Mouse (Mus musculus) v-Abl transformed pro-B cells (cell line): Measurements from ENCODE around the gene Cfap161.

Experiments
- in situ Hi-C, 2 experiments: fragments of 400-800 bp; cut with MboI; formaldehyde crosslinking; loops; one replicate each; pipeline ENCODE4 v1.15.1; 2025; ENCODE audit not compliant: unreplicated experiment in 2 of 2

Gene Cfap161

DNA sequence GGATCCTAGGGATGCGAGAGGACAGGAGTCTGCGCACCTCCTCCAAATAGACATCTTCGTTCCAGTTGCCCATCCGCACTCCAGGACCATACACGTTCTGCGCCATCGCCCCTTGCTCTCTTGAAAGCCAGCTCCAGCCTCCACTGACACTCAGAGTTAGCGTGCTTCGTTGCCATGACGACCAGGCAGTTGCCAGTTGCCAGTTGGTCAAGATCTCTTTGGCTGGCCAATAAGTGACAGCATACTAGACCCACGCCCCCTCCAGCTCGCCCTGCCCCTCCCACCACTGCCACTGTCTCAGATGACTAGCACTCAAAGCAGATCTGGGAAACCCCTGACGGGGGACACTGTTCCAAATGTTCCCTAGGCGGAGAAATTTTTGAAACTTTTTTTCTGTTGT, at the start of gene Cfap161:
Gene Cfap161, minus strand, starts transcription at position 176 of the 400 bp plus-strand sequence.
- in situ Hi-C loops: no loop called here

DNA sequence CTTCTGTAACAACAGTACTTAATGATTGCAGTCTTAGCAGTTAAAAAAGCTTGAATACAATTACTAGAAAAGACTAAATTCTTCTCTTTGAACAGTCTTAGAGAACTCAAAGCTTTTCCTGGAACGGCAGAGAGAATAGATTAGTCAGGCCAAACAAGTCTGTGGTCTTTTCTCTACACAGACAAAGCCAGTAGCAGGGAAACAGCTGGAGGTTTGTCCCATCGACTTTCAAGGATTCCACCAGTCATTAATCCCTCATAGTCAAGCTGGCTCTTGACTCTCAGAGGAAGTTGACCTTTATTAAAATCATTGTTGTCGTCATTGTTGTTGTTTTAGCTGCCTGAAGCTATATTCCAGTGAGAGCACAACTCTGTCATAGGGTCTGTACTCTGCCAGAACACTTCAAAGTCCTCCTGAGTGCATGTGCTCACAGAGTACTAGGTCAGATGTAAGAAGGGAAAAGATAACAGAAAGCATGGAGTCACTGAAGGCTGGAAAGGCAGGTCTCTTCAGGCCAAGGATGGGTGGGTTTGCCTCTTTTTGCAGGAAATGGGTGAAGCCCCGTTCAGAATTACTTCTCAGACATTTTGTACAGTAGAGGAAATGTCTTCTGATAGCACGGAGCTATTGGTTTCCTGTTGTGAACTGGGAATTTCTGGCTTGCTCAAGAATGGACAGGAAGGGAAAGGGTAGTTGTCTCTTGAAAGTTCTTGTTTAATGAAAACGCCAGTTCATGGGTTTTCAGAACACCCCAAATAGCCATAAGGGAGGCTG, 48.0 kb upstream of the Cfap161 start:
- in situ Hi-C loops: no loop called here

DNA sequence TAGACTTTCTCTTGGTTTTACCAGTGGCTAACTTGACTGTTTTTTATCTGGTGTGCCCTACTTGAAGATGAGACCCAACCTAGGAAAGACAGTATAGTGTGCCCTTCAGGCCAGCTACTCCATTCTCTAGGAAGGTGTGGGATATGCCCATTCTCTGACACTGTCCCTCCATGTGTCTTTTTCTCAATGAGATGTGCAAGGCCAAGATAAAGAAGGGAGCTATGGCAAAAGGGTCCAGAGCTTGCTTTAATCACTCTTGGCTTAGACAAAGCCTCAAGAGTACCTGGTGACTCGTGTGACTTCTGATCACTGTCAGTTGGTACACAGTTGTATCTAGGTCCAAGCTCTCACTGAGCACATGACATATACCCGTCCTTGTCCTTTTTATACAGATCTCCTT, 45.4 kb upstream of the Cfap161 start:
- in situ Hi-C loops: no loop called here

DNA sequence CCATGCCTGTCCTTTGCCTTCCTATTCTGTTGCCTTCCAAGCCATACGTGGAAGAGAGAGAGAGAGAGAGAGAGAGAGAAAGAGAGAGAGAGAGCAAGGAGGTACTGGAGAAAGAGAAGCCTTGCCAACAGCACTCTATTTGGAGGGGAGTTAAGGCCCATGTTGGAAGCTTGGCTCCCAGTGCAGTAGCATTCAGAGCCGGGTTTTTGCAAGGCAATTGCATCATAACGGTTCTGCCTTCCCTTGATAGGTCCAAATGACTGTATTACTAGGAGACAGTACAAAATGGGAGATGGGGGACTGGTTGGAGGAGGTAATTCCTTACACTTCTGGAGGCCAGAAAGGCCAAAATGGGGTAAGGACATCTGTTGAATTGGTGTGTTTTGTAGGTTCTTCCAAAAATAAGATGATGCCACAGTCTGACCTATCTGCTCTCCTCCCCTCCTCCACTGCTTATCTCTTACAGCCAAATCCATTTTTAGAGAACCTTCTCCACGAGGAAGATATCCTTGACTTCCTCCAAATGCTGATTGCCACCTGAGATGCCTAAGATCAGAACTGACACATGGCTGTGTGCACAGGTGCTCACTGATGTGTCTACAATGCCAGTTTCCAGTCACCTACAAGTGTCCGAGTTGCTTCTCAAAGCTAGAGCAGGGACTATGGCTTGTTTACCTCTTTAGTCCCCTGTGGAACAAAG, 44.0 kb upstream of the Cfap161 start:
- in situ Hi-C loops: no loop called here

DNA sequence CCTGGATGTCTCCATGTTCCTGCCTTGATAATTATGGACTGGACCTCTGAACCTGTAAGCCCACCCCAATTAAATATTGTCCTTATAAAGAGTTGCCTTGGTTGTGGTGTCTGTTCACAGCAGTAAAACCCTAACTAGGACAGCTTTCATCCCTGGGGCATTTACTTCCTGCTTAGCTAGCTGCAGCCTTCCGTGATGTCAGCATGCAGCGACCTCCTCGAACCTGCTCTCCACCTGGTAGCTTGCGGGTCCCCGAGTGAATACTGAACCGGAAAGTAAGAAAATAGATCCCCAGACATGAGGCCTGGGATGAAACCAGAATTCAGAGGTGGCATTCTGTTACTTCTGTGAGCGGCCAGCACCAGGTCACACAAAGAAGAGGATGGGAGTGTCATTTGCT, 34.7 kb upstream of the Cfap161 start:
- in situ Hi-C loops: no loop called here

DNA sequence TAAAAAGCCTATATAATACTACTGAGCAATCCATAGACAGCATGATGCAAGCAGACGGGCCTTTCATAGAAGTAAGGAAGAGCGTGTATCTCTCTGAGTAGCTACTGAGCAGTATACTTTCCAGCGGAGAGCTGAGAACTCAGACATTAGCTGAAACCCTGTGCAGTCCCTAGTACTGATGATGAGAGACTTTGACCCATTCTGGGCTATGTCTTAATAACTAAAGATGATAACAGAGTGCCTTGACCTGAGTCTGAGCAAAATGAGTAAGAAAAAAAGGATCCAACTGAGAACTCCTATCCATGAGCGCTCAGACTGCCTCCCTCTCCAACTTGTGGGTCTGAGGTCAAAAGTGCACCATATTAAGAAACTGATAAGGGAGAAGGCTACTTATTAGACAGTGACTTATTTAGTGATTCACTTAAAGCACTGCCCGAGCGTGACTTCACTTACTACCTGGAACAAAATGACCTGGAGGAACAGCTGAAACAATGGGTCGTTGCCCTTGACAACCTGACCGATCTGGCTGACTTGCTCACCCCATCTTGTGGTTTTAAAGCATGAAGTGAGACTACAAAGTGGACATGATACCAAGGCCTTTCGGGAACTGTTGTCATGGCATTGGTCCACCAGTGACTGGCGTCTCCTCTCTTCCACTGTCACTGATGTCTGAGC, 32.9 kb upstream of the Cfap161 start:
- in situ Hi-C loops: no loop called here

DNA sequence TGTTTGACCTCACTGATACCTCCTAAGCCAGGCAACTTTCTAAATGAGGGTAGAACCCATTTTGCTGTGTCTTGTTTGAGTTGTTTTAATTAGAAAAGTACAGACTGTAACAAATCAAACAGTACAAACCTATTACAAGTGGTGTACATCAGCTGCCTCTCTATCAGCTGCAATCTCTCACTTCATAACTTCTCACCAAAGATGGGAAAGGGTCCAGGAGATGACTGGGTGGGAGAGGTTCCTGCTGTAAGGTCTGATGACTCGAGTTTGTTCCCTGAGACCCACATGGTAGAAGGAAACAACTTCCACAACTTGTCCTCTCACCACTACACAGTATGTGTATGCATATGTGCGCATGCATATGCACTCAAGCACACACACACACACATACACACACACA, 32.1 kb upstream of the Cfap161 start:
- in situ Hi-C loops: no loop called here

DNA sequence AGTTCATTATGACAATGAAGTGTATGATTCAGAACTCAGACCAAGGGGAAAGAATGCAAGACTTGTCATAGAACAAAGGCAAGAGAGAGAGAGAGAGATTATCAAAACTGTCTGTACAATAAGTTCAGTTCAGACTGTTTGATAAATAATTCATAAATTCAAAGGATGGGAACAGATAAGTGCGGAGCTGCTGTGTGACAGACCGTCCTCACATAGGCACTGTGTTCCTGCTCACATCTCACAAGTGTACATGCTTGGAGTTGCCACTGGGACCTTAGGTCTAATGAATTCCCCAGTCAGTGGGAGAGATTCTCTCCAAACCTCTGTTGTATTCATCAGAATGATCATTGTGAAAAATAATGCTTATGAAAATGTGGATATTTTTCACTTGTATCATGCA, 27.3 kb upstream of the Cfap161 start:
- in situ Hi-C loops: loop anchor here (5.0 to 25.0 kb wide), 2 partner anchors 40 to 1985 kb away; partner anchors contain the start of gene Btbd1 (in 1 of the 2)

DNA sequence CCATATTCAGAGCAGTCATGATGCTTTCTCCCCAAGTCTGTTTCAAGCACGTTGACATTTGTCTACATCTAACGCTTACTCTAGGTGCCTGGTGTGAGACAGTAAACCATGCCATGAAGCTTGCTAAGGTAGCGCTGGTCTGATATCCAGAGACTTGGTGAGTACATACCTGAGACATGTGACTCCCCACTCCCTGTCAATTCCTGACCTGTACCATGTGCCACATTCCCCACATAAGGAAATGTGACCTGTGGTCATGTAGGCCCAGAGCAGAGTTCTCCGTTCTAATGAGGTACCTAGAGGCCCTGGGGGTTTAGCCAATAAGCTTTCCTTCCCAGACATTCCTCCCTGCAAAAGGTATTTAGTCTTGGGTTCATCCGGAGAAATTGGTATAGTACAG, 22.2 kb upstream of the Cfap161 start:
- in situ Hi-C loops: loop anchor here in 1 of 2 experiments (25.0 kb wide), 1 partner anchor 1980 kb away; the partner anchor contains the start of gene Btbd1

DNA sequence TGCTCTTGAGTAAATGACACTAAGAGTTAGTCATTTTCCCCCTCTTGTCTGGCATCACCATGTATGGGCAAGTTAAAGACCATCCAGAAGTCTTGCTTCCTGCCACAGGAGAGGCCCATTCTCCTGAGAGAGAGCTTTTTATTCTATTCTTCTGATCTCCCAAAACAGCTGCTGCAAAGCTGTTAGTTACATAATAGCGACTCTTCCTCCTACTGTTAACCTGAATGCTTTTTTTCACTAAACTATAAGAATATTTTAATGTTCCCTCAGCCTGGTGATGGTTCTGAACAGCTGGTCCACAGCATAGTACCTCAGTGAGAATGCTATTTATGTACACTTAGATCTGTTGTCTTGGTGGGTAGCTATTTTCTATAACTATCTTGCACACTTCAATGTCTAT, 21.0 kb upstream of the Cfap161 start:
- in situ Hi-C loops: loop anchor here in 1 of 2 experiments (25.0 kb wide), 1 partner anchor 1978 kb away; the partner anchor contains the start of gene Btbd1

DNA sequence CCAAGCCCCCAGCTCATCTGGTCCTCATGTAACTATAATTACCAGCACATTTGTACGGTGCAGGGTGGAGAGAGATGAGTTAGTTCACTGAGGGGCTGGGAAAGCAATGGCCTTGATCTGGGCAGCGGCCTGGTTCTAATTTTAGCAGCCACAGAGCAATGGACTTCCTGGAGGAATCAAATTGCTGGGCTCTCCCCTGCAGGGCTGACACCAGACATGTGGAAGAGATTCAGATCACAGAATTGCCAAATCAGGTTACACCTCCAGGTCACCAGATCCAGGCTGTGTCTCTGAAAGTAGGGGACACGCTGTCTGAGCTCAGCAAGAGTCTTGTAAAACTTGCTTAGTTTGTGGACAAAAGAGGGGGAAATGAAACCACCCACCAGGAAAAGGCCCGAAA, 19.3 kb upstream of the Cfap161 start:
- in situ Hi-C loops: loop anchor here in 1 of 2 experiments (25.0 kb wide), 1 partner anchor 1977 kb away; the partner anchor contains the start of gene Btbd1

DNA sequence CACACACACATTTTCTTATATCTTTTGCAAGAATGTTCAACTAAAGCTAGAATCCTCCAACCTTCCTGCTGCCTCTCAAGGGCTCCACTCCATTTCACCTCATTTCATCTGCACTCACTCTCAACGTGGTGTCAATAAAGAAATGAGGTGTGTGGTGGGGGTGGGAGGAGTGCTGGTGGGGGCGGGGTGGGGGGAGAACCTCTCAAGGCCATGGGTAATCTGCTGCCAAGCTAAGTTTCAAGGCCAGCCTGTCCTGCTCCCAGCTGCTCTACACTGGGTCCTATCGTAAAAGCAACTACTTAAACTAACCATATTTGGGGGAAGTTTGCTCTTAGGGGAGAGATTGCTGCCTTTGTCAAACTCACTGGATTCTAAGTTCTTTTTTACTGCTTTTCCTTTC, 18.8 kb upstream of the Cfap161 start:
- in situ Hi-C loops: loop anchor here in 1 of 2 experiments (25.0 kb wide), 1 partner anchor 1976 kb away; the partner anchor contains the start of gene Btbd1

DNA sequence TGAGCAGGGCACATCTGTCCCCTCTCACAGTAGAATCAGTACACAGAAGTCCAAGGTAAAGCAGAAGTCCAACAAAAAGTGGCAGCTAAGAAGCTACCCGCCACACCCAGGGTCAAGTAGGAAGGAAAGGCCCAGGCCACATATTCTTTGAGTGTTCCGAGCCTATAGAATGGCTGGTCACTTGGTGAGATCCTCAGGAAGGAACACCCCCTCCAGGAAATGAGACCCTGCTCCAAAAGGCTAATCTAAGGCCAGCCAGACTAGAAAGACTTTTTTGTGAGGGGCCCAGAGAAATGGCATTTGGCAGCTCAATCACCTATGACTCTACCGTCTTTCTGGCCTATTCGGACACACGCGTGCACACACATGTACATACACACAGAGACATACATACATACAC, 18.3 kb upstream of the Cfap161 start:
- in situ Hi-C loops: loop anchor here in 1 of 2 experiments (25.0 kb wide), 1 partner anchor 1976 kb away; the partner anchor contains the start of gene Btbd1

DNA sequence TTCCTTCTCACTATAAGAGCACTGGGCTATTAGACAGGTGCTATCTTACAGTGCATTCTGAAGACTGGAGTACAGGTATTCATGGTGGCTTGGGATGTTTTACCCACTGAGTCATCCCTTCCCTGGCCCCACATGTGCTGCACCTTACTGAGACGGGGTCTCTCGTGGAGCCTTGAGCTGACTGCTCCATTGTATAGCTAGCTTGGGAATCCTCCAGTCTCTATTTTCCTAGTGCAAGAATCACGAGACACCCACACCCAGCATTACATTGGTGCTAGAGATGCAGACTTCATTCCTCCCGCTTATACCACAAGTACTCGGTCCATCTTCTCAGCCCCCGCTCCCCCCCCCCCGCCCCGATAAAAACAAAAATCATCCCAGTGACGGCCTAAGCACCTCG, 17.9 kb upstream of the Cfap161 start:
- in situ Hi-C loops: loop anchor here in 1 of 2 experiments (25.0 kb wide), 1 partner anchor 1975 kb away; the partner anchor contains the start of gene Btbd1

DNA sequence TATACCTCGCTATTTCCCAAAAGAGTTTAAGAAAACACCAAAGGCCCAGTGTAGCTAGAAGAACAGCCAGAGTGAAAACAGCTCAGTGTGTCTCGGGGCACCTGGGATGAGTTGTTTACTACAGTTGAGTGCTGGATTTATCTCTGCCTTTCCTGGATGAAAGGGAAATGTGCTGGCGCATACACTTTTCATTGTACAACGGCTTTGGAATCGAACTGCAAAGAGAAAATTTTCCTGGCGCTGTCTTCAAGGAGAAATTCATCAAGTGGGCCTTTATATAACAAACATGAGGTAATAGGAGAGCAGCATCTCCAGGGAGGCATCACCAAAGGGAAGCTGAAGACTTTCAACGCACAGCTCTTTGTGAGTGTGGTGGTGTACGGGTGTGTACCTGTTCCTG, 17.2 kb upstream of the Cfap161 start:
- in situ Hi-C loops: loop anchor here in 1 of 2 experiments (25.0 kb wide), 1 partner anchor 1975 kb away; the partner anchor contains the start of gene Btbd1

DNA sequence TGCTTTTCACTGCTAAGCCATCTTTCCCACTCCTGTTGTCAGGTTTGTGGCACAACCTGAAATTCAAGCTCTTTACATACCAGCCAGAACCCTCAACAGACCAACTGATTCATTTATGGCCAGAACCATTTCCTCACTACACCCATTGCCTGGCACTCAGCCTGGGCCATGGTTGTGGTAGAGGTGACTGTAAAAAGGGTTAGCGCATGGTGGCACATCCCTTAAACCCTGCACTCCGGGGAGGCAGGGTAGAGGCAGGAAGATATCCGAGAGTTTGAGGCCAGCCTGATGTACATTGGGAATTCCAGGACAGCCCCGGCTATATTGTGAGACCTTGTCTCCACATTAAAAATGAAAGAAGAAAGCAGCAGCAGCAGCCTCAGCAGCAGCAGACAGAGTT, 16.8 kb upstream of the Cfap161 start:
- in situ Hi-C loops: loop anchor here in 1 of 2 experiments (25.0 kb wide), 1 partner anchor 1974 kb away; the partner anchor contains the start of gene Btbd1

DNA sequence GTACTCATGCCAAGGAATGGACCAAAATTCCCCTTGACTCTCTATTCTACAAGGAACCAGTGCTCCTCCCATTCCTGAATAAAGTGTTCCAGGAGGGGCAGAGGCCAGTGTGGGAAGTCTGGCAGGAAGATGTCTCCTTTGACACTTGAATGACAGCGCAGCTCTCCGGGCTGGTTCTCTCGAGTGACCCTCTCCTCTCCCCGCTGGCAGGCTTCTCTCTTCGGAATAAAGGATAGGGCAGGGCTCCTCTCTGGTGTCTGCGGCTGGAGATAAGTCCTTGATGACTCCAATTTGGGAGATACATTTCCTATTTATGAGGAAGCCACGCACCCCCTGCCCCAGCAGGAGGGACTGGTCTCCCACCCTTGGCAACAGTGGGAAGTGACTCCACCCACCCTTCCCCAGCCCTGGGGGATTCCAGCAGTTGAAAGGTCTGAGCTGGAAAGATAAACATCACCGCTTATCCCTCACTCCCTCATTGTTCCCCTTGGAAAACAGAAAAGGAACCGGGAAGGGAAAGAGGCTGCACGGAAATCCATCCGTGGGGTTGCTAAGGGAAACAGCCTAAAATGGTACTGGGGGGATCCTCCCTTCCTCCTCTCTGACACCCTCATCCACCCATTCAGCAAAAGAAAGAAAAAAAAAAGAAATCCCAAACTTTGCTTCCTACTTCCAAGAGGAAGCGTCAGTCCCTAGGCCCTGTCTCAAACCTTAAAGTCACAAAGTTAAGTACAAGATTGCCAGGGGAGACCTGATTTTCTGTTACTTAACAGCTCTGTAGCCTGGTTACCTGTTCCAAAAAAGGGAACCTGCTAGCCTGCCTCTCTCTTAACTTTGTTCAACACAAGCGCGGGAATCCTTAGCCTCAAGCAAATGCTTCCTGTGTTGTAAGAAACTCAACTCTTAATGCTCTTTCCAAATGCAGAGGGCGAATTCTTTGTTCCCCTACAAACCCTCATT, 15.7 kb upstream of the Cfap161 start:
- in situ Hi-C loops: loop anchor here in 1 of 2 experiments (25.0 kb wide), 1 partner anchor 1973 kb away; the partner anchor contains the start of gene Btbd1

DNA sequence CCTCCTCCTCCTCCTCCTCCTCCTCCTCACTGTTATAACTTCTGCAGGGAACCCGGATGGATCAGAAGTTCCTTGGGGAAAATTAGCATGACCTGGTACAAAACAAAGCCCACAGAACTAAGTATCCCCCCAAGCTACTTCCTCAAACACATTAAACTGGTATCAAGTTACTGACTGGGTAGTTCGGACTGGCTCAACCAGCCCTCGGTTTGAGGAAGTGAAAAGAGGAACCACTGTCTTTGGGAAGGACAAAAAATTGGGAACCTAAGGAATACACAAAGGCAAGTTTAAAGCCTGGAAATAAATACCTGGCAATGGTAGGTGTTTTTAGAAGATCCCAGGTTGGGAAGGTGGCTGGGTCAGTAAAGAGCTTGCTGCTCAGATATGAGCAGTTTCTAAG, 15.0 kb upstream of the Cfap161 start:
- in situ Hi-C loops: loop anchor here (5.0 to 25.0 kb wide), 6 partner anchors 75 to 1972 kb away; partner anchors contain the start of genes Btbd1 (in 1 of the 2), Mesd (in 1 of the 2) and Tlnrd1 (in 1 of the 2)

DNA sequence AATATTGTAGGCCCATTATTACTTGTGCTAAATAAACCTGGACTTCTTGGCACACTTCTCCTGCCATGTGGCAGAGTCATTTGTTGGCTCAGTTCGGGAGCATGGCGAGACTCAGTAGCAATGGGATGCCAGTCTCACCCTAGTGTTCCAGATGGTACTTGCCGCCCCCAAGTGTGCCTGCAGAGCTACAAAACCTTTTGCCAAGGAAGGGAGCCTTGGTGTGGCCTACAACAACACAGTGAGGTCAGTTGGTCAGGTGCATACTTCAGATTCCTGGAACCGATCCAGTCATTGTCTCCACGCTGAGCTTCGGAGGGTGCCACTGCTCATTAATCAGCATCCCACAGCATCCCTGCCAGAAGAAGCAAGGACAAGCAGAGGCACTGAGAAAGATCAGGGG, 14.4 kb upstream of the Cfap161 start:
- in situ Hi-C loops: loop anchor here (5.0 to 25.0 kb wide), 6 partner anchors 76 to 1972 kb away; partner anchors contain the start of genes Btbd1 (in 1 of the 2), Mesd (in 1 of the 2) and Tlnrd1 (in 1 of the 2)
